Mouse (Mus musculus): Measurements from ENCODE around the gene Ambn.
"Not testable (repeated sequence)": the region's sequence is repeated elsewhere in the genome, so short reads cannot be mapped to it uniquely, and the experiment has no call there.

The Ambn gene

DNA sequence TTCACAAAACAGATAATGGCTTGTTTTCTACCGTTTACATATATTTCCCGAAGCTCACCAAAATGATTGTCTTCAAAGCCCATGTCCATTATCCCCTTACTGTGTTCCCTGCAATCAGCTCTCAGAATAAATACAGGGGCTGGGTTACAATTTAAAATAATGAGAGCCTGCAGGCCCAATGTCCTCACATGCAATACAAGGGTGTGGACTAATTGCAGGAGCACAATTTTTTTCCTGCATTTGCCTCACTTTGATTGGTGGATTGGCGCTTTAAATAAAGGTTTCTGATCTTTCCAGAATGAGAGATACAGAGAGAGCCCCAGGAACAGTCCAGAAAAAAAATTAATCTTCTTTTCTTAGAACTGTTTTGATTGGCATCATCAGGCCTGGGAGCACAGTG is at the start of gene Ambn:
Ambn (plus strand) TSS at position 301 of the 400 bp plus-strand sequence.
- no peak for DNase-seq

DNA sequence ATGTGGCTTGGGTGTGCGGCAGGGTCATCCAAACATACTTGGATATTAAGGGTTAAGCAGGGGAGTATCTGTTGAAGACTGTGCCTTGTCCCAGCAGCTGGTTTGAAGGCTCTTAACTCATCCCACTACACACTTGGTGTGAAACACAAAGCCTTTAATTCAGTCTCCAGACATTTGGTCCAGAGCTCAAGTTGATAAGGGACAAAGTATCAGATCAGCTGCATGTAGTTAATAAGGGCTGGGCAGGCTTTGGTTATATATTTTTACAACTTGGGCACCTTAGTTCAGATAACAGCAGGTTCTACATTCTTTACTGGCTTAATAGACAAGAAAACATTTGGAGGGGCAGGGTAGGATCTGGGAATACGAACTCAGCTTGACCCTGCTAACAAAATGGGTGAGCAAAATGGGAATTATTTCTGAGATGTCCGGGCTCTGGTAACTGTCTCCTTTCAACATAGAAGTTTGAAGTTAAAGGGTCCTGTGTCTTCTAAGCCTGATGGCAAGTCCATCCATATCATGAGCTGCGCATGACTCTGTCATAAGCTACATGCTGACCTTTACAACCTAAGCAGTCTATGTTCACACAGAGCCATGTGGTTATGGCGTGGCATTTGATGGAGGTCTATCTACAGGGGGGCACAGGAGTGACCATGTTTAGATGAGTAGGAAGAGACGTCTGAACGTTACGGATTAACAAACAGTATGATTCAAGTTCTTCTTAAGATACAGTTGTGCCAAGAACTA is 35.3 kb upstream of the Ambn start:
- no peak for DNase-seq

DNA sequence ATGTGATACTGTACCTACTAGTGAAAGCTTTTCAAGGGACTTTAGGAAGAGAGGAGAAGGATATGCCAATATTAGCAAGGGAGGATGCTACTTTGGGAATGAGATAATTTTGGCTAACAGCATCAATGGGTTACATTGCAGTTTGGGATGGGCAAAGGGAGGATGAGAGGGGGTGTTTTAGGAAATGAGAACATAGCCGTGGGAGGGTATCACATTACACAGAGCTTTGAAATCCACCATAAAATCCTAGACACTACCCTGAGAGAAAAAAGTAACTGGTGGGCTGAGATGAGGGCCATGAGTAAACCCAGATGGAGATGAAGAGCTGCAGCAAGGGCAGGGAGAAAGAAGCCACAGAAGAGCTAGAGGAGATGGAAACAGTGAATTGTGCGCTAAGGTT is 30.9 kb upstream of the Ambn start:
- not testable (repeated sequence) for DNase-seq

DNA sequence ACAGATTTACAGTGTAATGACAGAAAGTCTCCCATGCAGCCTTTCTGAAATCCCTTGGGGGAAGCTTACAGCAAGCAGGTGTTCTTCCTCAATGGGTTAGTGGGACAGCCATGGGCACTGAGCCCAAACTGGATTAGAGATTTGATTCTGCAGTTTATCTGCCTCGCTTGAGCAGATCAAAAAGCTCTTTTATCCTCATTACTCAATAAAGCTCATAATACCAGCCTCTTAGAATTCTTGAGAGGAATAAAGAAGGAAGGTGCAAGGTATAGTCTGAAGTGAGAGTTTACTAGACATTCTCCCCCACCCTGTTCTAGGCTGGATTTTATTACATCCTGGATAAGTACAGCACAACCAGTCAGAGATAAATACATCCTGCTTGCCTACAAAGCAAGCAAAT is 29.0 kb upstream of the Ambn start:
- no peak for DNase-seq

DNA sequence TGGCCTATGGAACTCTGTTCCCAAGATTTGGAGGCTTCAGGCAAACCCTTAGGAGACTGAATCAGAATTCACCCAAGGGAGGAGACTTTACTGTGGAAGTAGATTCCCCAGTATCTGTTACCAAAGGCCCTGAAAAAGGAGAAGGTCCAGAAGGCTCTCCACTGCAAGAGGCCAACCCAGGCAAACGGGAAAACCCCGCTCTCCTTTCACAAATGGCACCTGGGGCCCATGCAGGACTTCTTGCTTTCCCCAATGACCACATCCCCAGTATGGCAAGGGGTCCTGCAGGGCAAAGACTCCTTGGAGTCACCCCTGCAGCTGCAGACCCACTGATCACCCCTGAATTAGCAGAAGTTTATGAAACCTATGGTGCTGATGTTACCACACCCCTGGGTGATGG is 11.7 kb downstream of the Ambn start:
- no peak for DNase-seq

GRCm38 (mm10) chr5:88468807-88469704 is 13.3 kb downstream of the Ambn start:
- DNase-seq, result no peak

GRCm38 (mm10) chr5:88487675-88488074 is 31.9 kb downstream of the Ambn start, which contains the start of gene Enam:
Gene Enam (plus strand): TSS chr5:88487975.
- no peak for DNase-seq

DNA sequence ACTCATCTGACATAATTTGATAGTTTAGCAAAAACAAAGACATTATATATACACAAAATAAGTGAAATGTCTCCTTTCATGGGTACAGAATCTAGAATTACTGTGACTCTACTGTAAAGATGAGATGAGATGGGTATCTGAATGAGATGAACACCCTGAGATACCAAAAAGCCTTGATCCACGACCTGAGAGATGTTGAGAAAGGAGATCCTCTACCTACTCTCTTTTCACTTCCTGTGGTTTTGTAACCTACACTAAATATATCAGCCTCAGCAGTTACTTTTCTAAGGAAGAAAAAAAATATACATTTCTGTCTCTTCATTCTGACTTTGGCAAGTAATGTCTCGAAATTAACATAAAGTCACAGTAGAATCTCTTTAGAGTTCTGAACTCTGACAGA is 33.2 kb downstream of the Ambn start:
- no peak for DNase-seq

- DNase-seq, result no peak
These were observed 35.3 kb downstream of the Ambn start for GRCm38 (mm10) chr5:88491111-88491510.

DNA sequence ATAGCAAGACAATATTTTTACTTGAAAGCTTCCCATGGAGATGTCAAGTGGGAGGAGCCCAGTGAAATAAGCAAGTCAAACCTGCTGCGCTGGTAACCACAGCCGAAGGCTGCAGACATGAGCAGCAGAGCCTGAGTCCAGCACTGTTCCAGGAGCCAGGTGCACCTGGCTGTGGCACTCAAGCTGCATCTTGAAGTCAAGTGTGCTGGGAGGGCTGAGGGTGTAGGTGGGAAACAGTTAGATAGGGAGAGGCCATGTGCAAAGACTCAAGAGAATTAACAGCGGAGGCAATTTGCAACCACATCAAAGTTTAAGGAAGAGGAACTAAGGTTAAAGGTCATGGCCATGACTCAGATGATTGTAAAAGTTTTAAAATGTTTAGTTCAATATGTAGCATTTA is 44.0 kb downstream of the Ambn start:
- peak; percentile 8 to 35 for DNase-seq

GRCm38 (mm10) chr5:88508555-88508954 is 52.8 kb downstream of the Ambn start:
- DNase-seq, result no peak

DNA sequence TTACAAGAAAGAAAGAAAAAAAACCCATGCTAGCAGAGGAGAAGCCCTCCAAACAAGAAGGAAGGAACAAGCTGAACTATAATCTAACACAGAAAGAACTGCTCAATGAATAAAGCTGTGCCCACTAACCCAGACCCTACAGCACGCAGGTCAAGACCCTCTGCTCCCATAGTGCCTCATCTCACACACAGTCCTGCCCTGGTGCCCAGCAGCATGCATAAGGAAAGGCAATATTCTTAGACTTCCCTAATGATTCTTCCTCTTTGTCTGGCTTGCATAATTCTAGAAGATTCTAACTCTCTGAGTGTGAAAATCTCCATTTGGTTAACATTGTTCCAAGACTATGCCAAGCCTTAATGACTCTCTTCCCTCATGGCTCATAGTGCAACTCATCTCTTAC is 53.2 kb downstream of the Ambn start:
- DNase-seq, result no peak

All from thymus, postnatal 36 days (tissue).